Mouse (Mus musculus) C2C12 (cell line): ENCODE measurements at regions not wholly inside any gene's neighbourhood (a gene's known extent, or its start where the extent isn't known, plus 50 kb on each side); places are given as distances from the start of the nearest gene placed in this dataset.
A peak's percentile ranks its signal among the peaks of the same experiment; 100 is the strongest.

Source experiments
- CEBPB ChIP-seq: IDR thresholded peaks from one replicate; pipeline ENCODE4 v1.6.1; 2011; ENCODE audit warnings: low read depth, mild to moderate bottlenecking, control low read depth, moderate library complexity
- CTCF ChIP-seq: IDR thresholded peaks from one replicate; pipeline ENCODE4 v1.5.1; 2011; ENCODE audit not compliant: control insufficient read depth, insufficient read depth, insufficient read length
- FOSL1 ChIP-seq: IDR thresholded peaks from one replicate; pipeline ENCODE4 v1.8.0; 2011; ENCODE audit warnings: mild to moderate bottlenecking, low read length; ENCODE audit not compliant: poor library complexity, insufficient read depth, severe bottlenecking
- MAX ChIP-seq: IDR thresholded peaks from one replicate; pipeline ENCODE4 v1.6.1; 2011; ENCODE audit warnings: mild to moderate bottlenecking, control low read depth
- MYOD1 ChIP-seq: IDR thresholded peaks from one replicate; pipeline ENCODE4 v1.6.1; 2011; ENCODE audit warnings: low read depth; ENCODE audit not compliant: control insufficient read depth, insufficient read length
- USF1 ChIP-seq: IDR thresholded peaks from one replicate; pipeline ENCODE4 v1.6.1; 2011; ENCODE audit warnings: low read depth, mild to moderate bottlenecking, control low read depth, moderate library complexity

DNA sequence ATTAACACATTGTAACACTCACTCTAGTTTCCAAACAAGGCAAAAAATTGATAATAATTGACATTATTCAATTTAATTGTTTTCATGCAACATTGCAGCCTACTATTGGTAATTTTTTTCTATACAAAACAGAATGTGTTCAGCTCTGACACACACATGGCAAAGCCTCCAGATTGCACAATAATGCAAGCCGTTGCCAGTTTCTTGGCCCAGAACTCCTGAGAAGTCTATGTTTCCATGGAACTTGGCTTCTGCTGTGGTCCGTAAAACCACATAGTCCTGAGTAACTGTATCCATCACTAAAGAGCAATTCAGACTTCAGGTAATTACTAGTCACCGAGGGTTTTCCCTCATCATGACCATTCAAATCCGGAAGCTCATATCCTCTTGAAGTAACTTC is 684.4 kb upstream of the Adamts5 start:
- no peak for TF ChIP-seq USF1
- no peak for TF ChIP-seq CTCF
- TF ChIP-seq CEBPB = peak; percentile 72
- no peak for TF ChIP-seq FOSL1
- no peak for TF ChIP-seq MYOD1
- no peak for TF ChIP-seq MAX
